25 mouse cellular contexts compared by ENCODE assay signal in genomic region chr7:128885551-128885950, GRCm38 (mm10).
"Had no signal": no experiment of that assay in that cellular context is flagged by ENCODE, and none has a peak within 500 bp of the region (broad histone marks: within the 10 kb centered on the region; RNA-seq: fewer than 3 reads in every experiment).

No protein-coding gene starts in this region.

- H3K27ac ChIP-seq: heart, embryonic 13.5 days; heart, embryonic 15.5 days; hindbrain, embryonic 13.5 days; hindbrain, embryonic 15.5 days; hindbrain, postnatal 0 days; layer of hippocampus, adult 2 months; left cerebral cortex, adult 2 months; limb, embryonic 10.5 days; limb, embryonic 12.5 days; liver, embryonic 13.5 days; liver, embryonic 15.5 days had no signal

- H3K36me3 ChIP-seq: heart, embryonic 13.5 days; heart, embryonic 15.5 days; hindbrain, embryonic 13.5 days; hindbrain, embryonic 15.5 days; limb, embryonic 10.5 days; limb, embryonic 12.5 days; liver, embryonic 13.5 days; liver, embryonic 15.5 days had no signal

- H3K9ac ChIP-seq: heart, embryonic 13.5 days; heart, embryonic 15.5 days; hindbrain, embryonic 13.5 days; hindbrain, embryonic 15.5 days; limb, embryonic 12.5 days; liver, embryonic 13.5 days; liver, embryonic 15.5 days had no signal

- H3K9me3 ChIP-seq: heart, embryonic 15.5 days; hindbrain, embryonic 13.5 days; hindbrain, embryonic 15.5 days; limb, embryonic 10.5 days; limb, embryonic 12.5 days; liver, embryonic 13.5 days; liver, embryonic 15.5 days had no signal

- DNase-seq: gastrocnemius, postnatal 14 days; gastrocnemius, postnatal 36 days; heart, adult 18-20 months; heart, postnatal 14 days; heart, postnatal 36 days; kidney, adult 11 months; kidney, adult 2 months; kidney, postnatal 10 days; kidney, postnatal 25 days; kidney, postnatal 4 days; liver; liver, embryonic 13.5 days had no signal

- H3K4me3 ChIP-seq: heart, embryonic 13.5 days; heart, embryonic 15.5 days; hindbrain, embryonic 13.5 days; hindbrain, embryonic 15.5 days; layer of hippocampus, adult 2 months; left cerebral cortex, adult 2 months; limb, embryonic 10.5 days; limb, embryonic 12.5 days; liver, embryonic 13.5 days; liver, embryonic 15.5 days had no signal

- H3K27me3 ChIP-seq: heart, embryonic 13.5 days; heart, embryonic 15.5 days; hindbrain, embryonic 13.5 days; hindbrain, embryonic 15.5 days; limb, embryonic 12.5 days; liver, embryonic 13.5 days; liver, embryonic 15.5 days had no signal

- ATAC-seq: hindbrain, postnatal 0 days; intestine, embryonic 16.5 days had no signal

- H3K4me2 ChIP-seq: heart, embryonic 11.5 days; heart, embryonic 13.5 days; heart, embryonic 15.5 days; hindbrain, embryonic 13.5 days; hindbrain, embryonic 15.5 days; limb, embryonic 12.5 days; liver, embryonic 11.5 days; liver, embryonic 13.5 days; liver, embryonic 15.5 days had no signal

- H3K4me1 ChIP-seq: heart, embryonic 13.5 days; heart, embryonic 15.5 days; hindbrain, embryonic 13.5 days; hindbrain, embryonic 15.5 days; limb, embryonic 10.5 days; limb, embryonic 12.5 days; liver, embryonic 13.5 days; liver, embryonic 15.5 days had no signal
